Mouse (Mus musculus) layer of hippocampus, postnatal 14 days (tissue): Measurements from ENCODE around the gene Chrnb2. TPM values are rescaled to one million over a fixed set of nuclear protein-coding genes. Genes with fewer than 3 reads are reported as not detected.
A peak's percentile ranks its signal among the peaks of the same experiment; 100 is the strongest.

Experiments used
- DNase-seq, 2 experiments: peaks; one replicate each; pipeline ENCODE4 v3.0.0; 2021 to 2022; ENCODE audit warnings: low spot score in 2 of 2, mixed read lengths in 1 of 2
- total RNA-seq, 2 experiments: library from RNA; stranded (reverse); gene quantifications; 2 replicates each; pipeline ENCODE4 v1.2.3; 2021

Gene Chrnb2
- total RNA-seq, 2 experiments from 2014 or later, result 27.5 to 28.0 TPM

DNA sequence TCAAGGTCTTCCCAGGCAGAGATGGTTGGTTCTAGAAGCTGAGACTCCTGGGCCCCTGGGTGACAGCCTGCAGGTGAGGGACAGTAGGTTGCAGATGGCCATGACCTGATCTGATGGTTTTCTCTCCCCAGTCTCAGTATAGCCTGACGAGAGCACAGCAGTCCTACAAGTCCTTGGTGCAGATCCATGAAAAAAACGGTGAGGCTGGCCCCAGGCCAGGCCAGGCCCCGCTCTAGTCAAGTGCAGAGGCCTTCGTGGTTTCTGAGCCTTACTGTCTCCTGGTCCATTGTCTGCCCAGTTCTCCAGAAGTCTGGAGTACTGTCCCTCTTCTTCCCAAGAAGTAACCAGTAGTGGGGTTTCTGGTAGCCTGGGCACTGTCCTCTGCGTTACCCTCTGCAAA is 17.2 kb upstream of the Chrnb2 start:
- DNase-seq, result no peak

DNA sequence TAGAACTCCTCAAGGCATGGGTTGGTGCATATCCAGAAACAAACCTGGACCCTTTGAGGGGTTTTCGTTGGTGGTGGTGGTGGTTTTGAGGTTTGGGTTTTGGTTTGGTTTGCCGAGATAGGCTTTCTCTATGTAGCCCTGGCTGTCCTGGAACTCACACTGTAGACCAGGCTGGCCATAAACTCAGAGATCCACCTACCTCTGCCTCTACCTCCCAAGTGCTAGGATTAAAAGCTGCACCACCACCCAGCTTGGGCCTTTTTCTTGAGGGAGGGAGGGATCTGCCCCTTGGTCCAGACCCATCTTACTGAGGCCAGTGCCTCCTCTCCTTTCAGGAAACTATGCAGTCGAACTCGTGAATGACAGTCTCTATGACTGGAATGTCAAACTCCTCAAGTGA is 15.7 kb upstream of the Chrnb2 start:
- DNase-seq, result no peak

GRCm38 (mm10) chr3:89776001-89776400 is 11.6 kb upstream of the Chrnb2 start:
- DNase-seq, result no peak

DNA sequence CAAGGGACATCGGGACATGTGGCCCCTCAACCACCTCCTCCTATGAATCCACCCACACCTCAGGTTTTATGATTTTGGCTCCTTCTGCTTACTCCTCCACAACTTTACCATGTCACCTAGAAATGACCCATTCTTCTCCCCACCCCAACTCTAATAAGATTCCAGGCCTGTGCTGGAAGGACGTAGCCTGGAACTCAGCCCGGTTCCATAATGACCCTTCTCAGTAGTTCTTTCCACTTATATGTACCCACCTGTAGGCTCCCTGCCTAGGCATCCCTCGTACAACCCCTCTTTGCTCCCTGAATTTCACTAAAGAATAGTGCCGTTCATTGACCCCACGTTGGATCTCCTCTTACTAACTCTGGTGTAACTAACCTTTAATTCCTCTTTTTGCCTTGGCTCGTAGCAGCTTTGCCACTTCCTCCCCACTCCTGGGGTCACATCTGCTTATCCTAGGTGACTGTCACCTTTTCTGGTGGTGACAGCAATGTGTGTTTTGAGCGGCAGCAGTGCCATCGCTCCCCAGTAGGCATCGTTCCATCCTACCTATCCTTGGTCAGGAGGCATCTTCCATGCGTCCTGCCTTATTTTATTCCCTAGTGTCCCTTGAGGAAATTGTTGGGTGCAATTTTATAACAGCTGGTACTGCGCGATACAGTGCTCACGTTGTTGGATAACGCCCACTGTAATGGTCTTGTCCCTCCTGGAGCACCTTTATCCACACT is 10.0 kb upstream of the Chrnb2 start:
- DNase-seq, result no peak

DNA sequence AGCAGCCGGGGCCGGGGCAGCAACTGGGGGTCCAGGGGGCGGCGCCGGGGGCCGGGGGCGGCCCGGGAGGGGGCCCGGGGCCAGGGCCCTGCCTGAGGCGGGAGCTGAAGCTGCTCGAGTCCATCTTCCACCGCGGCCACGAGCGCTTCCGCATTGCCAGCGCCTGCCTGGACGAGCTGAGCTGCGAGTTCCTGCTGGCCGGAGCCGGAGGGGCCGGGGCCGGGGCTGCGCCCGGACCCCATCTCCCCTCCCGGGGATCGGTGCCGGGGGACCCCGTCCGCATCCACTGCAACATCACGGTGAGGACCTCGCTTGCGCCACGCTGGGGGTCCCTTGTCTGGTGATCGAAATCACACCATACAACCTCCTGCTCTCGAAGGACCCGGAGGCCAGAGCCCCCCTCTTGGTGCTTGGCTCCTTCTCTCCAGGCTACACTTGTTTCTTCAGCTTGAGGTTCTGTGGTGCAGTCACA is 9.3 kb upstream of the Chrnb2 start:
- peak; percentile 33 to 42 for DNase-seq

DNA sequence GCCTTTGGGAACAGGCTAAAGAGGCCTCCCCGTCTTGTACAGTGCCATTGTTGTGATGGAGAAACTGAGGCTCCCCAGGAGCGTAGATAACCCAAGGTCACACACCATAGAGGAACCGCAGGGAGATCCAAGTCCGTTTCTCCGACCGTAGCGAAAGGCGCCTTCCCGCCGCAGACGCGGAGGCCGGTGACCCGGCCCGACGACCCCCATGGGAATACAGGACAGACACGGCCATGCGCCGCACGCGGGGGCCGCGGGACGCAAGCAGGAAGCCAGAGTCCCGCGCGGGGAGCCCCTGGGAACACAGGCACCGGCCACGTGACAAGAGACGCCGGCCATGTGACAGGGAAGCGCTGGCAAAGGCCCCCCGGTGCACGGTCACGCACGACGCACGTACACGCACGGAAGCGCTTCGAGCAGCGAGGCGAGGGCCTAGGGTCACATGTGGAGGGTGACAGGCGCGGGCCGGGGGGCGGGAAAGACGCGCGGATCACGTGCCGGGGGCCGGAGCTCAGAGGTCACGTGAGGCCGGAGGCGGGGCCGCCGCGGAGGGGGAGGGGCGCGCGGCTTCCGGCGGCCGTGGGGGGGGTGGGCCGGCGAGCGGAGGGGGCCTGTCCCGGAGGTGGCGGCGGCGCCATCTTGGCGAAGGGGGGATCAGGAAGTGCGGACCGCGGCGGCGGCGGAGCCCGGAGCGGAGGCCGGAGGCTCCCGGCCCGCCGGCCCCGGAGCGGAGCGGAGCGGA is 8.7 kb upstream of the Chrnb2 start, which contains the start of gene Ube2q1:
TSS of gene Ube2q1 (plus strand) at position 649 of the 742 bp plus-strand sequence.
- peak; percentile 98 for DNase-seq

DNA sequence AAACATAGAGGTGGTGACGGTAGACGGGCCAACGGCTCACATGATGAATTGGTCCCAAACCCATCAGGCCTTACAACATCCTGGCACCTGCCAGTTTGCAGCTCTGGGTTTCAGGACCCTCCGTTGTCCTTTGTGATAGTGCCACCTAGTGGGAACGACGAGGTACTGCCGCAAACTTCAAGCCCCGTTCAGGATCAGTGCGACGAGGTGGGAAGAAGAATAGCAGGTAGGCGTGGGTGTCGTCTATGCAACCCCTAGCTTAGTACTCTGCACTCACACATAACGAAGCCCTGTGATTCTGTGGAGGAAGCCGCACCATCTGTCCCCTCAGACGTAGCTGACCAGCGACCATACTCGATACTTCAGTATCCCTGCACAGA is 8.1 kb upstream of the Chrnb2 start:
- peak; percentile 88 to 91 for DNase-seq

DNA sequence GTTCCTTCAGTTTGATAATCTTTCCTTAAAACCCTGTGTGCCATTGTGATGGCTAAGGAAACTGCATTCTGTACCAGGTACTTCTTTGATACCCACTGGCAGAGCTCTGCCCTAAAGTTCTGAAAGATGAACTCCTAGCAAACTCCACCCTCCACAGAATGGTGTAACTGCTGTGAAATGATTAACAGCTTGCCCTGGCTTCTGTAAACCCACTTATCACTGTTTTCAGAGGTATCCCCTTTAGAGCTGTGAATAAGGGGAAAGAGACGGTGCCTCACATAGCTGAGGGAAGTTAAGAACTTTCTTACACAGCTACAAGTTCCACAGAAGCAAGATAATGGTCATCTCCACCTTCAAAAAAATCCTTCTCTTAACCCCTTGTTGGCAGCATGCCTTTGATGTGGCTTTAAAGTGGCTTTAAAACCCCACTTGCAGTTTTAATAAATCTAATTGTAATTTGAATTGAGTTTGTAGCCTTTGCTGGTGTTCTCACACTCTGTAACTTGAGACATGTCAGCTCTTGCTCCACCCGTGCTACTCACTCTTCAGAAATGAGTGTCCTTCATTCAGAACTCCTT is 6.1 kb upstream of the Chrnb2 start:
- DNase-seq, result no peak

DNA sequence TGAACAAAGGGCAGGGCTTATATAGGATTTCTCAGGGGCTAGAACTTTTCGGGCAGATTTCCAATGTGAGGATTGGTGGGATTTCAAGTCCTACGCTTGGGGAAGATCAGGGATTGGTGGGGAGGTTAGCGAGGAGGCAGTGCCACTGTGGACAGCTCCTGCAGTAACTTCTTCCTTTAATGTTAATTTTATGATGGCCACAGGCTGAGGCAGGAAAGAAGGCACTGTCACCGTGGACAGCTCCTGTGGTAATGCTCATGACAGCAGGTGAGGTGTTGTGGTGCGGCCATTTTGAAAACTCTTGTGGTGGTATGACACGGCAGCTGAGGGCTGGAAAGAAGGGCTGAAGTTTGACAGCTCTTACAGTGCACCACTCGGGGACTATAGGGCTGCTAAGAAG is 5.2 kb upstream of the Chrnb2 start:
- DNase-seq, result no peak

DNA sequence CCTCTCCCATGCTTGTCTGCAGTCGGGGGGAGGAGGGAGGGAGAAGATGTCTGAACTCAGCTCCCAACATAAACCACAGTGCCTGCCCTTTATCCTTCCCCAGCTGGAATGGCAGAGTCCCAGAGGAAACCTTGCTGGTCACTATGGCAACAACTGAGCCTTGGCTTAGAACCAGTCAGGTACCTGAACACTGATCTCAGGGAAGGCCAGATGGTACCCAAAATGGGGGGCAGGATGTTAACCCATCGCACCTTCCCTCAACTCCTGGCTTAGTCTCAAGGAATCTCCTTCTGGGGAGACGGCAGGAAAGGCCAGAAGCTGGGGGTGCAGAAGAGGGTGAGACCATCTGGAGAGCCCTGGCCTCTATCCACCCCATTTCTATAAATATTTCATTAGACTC is 4.6 kb downstream of the Chrnb2 start:
- no peak for DNase-seq

GRCm38 (mm10) chr3:89757851-89758250 is 6.6 kb downstream of the Chrnb2 start:
- no peak for DNase-seq

- DNase-seq, result no peak
Observed at GRCm38 (mm10) chr3:89755283-89755682, 9.1 kb downstream of the Chrnb2 start.

DNA sequence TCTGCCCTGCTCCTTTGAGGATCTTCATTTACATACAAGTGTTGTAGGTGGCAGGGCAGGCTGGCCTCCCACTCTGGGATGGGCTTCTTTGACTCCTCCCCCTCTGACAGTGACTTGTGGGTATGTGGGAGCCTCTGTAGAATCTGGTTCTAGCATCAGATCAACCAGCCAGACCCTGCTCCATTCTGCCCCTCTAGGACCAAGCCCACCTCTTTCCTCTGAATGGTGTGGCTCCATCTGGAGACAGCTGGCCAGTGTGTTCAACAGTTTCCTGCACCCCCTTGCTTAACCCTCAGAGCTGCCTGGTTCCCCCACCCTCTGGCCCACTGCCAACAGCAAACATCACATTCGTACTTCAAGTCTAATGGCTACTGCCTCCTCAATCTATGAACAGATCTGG is 12.1 kb downstream of the Chrnb2 start:
- no peak for DNase-seq

DNA sequence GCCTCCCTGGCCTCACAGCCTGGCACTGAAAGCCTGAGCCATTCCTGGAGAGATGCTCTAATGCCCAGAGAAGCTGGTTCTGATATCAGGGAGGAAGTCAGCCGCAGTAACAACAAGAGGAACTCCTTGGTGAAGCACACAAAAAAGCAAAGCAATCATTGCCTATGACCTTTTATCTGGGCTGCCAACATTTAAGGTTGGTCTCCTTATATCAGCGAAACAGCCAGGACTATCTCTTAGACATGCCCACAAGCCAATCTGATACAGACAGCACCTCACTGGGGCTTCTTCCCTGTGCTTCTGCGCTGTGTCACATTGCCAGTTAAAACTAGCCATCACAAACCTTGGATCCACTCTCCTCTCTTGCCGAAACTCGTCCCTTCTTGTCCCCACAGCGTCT is 25.9 kb downstream of the Chrnb2 start:
- no peak for DNase-seq

- DNase-seq, result no peak
Observed at GRCm38 (mm10) chr3:89732091-89732490, 32.3 kb downstream of the Chrnb2 start.

GRCm38 (mm10) chr3:89730350-89731331 is 33.8 kb downstream of the Chrnb2 start:
- DNase-seq, result peak in 1 of 2 experiments; percentile 41

GRCm38 (mm10) chr3:89728848-89729247 is 35.6 kb downstream of the Chrnb2 start:
- DNase-seq, result no peak

DNA sequence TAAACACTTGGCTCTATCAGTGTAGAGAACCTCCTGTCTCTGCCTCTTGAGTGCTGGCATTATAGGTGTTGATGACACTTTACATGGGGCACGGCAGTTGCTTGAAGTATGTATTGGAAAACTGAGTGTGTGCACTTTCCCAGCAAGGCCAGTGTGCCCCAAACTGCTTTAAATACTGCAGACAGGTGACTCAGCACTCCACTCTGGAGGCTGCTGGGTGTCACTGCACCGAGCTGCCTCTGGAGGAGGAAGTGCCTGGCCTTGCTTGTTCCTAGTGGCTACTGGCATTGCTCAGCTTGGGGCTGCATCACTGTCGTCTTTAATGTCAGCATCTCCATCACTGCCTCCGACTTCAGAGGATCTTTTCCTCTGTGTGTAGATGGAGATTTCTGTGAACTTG is 37.4 kb downstream of the Chrnb2 start:
- DNase-seq, result no peak

DNA sequence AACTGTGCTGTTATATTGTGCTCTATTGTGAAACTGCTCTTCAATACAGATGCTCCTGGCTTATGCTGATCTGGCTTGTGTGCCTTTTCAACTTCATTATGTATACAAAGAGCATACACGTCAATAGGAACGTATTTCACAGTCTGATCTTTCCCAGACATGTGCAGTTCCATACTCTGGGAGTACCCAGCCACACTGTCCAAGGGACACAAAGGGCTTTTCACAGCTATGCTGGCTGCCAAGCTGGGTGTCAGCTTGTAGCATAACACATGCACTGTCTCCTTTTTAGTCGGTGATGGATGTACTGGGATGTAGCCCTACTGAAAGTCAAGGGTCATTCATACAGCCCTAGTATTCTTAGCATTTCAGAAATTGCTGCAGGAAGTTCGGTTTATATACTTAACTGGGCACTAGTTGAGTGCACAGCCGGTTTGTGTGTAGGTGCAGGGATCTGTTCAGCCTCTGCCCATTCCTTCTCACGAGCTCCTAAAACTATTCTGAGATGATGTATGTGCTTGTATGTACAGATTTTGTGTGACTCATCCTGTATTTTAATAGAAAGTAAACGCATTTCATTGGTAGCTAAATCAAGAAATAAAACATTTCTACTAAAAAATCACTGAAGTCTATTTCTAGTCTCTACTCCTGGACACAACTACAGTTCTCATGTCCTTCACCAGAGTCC is 40.9 kb downstream of the Chrnb2 start:
- no peak for DNase-seq

GRCm38 (mm10) chr3:89722032-89722431 is 42.4 kb downstream of the Chrnb2 start:
- no peak for DNase-seq

GRCm38 (mm10) chr3:89715967-89716256 is 48.5 kb downstream of the Chrnb2 start:
- DNase-seq, result no peak
